Mouse (Mus musculus) lung, postnatal 14 days (tissue): ENCODE measurements around the gene Slc38a8.

Source experiments
- DNase-seq: peaks from one replicate; pipeline ENCODE4 v3.0.0; 2021

The Slc38a8 gene

DNA sequence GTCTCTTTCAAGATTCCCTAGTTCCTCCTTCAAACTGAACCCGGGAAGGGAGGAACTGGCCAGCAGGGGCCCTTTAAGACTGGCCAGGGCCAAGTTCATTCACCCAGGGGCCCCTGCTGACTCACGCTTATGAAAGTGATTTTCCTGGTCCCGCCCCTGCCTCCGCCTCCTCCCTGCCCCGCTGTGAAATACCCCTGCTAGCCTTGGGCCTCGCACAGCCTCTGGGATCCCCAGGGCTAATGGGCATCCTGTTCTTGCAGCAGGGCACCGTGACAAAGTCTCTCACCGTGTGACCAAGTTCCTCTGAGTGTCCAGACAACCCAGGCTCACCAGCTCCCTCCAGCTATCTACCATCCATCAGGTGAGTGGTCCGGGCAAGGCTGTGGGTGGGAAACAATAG, 64.6 kb downstream of the Slc38a8 start:
- DNase-seq = peak; percentile 83

GRCm38 (mm10) chr8:119436331-119436730, 65.2 kb downstream of the Slc38a8 start:
- DNase-seq = no peak

DNA sequence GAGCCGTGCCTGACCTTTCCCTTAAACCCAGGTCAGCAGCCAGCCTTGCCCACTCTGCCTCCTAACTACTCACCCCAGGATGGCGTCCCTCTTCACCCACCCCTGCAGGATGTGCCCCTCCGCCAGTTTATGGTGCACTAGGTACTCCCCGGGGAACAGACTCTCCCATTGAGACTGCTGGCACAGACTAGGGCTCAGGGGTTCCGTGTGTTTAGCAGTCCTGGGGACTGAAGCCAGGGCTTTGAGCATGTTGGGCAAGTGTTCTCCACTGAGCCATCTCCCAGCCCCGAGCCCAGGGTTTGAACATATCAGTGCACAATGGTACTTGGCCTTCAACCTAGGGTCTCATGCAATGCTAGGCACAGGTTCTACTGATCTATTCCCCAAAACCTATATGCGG, 66.0 kb downstream of the Slc38a8 start:
- no peak for DNase-seq

- DNase-seq = no peak
These were observed 66.9 kb downstream of the Slc38a8 start for GRCm38 (mm10) chr8:119434569-119434968.

DNA sequence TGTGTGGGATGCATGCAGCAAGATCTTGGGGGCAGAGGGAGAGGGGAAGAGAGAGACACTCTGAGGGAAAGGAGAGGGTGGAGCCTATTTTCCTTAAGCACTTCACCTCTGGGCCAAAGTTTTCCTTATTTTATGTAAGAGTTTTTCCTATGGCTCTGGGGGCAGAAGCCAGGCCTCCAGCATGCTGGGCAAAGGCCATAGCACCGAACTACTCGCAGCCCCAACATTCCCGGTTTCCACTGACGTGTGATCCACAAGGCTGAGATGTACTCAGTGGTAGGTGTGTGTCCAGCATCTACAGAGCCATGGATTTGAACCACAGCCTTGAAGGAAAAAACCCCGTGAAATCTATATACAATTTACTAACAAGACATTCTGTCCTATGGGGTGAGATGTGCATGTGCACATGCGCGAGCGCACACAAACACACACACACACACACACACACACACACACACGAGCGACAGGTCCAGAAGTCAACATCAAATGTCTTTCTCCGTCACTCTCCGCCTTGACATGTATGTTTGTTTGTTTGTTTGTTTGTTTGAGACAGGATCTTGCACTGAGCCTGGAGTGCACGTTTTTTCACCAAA, 67.8 kb downstream of the Slc38a8 start, which contains the start of gene Osgin1:
TSS of gene Osgin1 (plus strand) at position 543 of the 593 bp plus-strand sequence.
- no peak for DNase-seq

- no peak for DNase-seq
These were observed 69.1 kb downstream of the Slc38a8 start for GRCm38 (mm10) chr8:119432372-119432771.

DNA sequence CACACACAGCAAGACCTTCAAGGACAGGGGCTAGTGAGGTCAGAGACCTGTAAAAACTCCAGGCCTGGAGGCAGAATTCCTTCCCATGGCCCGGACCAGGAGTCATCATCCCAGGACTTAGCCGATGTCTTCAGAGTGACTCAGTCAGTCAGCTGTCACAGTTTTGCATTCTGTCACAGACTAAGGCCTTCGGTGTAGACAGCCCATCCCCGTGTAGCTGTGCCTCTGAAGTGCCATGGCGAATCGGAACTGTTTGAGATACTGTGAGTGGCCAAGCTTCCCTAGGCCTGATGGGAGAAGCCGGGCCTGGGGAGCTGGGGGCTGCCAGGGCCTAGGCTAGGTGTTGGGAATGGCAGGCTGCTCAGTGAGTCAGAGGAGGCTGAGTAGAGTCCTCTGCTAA, 70.8 kb downstream of the Slc38a8 start:
- no peak for DNase-seq

- DNase-seq = no peak
These were observed 71.2 kb downstream of the Slc38a8 start for GRCm38 (mm10) chr8:119430250-119430649.
